In the genomic region with DNA sequence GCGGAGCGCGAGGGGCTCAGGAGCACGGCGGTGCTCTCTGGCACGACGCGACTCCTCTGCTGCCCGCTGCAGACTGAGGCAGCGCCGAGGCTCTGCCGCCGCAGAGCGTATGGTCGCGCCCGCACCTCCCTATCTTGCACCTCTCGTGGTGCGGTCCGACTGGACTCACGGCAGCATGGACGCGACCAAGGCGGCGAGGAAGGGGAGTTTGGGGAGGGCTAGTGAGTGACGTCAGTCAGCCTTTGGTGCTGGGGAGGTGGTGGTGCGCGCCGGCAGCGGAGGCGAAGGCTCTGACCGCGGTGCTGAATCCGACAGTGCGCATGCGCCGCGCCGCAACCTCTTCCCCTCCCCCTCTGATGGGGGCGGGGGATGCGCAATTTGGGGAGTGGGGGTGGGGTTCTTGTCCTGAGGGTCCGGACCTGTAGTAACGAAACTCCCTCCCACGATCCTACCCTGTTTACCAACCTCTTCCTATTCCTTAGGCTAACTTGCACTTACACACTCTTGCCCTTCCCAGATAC, we compare ENCODE assay signal across 8 mouse cellular contexts. TPM values are rescaled to one million over a fixed set of nuclear protein-coding genes. Genes with fewer than 3 reads are reported as not detected.
DNase-seq lines count a peak whose midpoint lies in the region; ATAC-seq and TF ChIP-seq lines count a peak whose summit lies in the region.

TSS of gene Syn1 (minus strand) at position 161 of the 521 bp plus-strand sequence.

- 0 out of 2 replicates have a peak within 1 kb of the TSS, but pooled peaks have one; percentile 16 for H3K9ac ChIP-seq in intestine, embryonic 14.5 days (ENCODE audit: low read length)

- no peaks in the 10 kb centered on the region for H3K27me3 ChIP-seq in intestine, embryonic 14.5 days (replicated peaks; ENCODE audit: control insufficient read depth, insufficient read depth, low read length)

- H3K27ac ChIP-seq in cortical plate, adult 2 months (ENCODE audit: insufficient read depth, low read length): peak within 1 kb of the TSS; percentile 89
- no peak within 1 kb of the TSS for H3K27ac ChIP-seq in intestine, embryonic 14.5 days (ENCODE audit: low read depth)

- H3K4me2 ChIP-seq in intestine, embryonic 14.5 days (ENCODE audit: low read length): peak within 1 kb of the TSS; percentile 64

- H3K36me3 ChIP-seq in intestine, embryonic 14.5 days (ENCODE audit: control insufficient read depth, insufficient read depth, low read length): no peaks in the 10 kb centered on the region

- TF ChIP-seq POLR2A in cortical plate, adult 2 months (IDR thresholded peaks at IDR 0.05; ENCODE audit: extremely low read depth, insufficient read depth, low read length): peak; percentile 57; the same call in 1 of the 2 replicates

- 22% methylated on average over 33 of the region's 44 CpGs for WGBS in intestine, embryonic 14.5 days

- TF ChIP-seq CTCF in cortical plate, adult 2 months (IDR thresholded peaks at IDR 0.05; ENCODE audit: extremely low read depth, insufficient read depth, low read length): no peak

- peak; percentile 93 for ATAC-seq in activated CD4-positive, CD25-positive, alpha-beta regulatory T cell, adult 4 months
- ATAC-seq in intestine, embryonic 14.5 days (replicated peaks; ENCODE audit: low FRiP score, low TSS enrichment, low read depth): peak; percentile 92
- peak; percentile 100 for ATAC-seq in megakaryocyte progenitor cell, adult 5-6 weeks (replicated peaks; ENCODE audit: poor library complexity)

- no peaks in the 10 kb centered on the region; the same call in 1 of the 2 replicates for H3K4me1 ChIP-seq in cortical plate, adult 2 months (ENCODE audit: control insufficient read depth, insufficient read depth, low read length)
- no peaks in the 10 kb centered on the region for H3K4me1 ChIP-seq in intestine, embryonic 14.5 days (replicated peaks; ENCODE audit: control insufficient read depth, insufficient read depth, low read length)

- H3K9me3 ChIP-seq in intestine, embryonic 14.5 days (ENCODE audit: control insufficient read depth, low read length): no peaks in the 10 kb centered on the region

- intact Hi-C loops in left cerebral cortex, postnatal 10 days (cut with DNase I): loop anchor here (10.0 kb wide), 1 partner anchor 96 kb away; no protein-coding TSS in a partner anchor

- peak; percentile 69 for DNase-seq in gastrocnemius, postnatal 25 days
- peak; percentile 78 for DNase-seq in intestine, embryonic 14.5 days (ENCODE audit: low spot score)
- DNase-seq in left cerebral cortex, postnatal 10 days (ENCODE audit: extremely low spot score in 1 of 2, low spot score in 2 of 2): peak; percentile 83 to 91
- DNase-seq in right cerebral cortex, postnatal 10 days (ENCODE audit: low spot score in 2 of 2): peak; percentile 93
- peak; percentile 68 for DNase-seq in urinary bladder, postnatal 14 days (ENCODE audit: low spot score)

- H3K4me3 ChIP-seq in cortical plate, adult 2 months (ENCODE audit: insufficient read depth, low read length): peak within 1 kb of the TSS; percentile 89
- H3K4me3 ChIP-seq in intestine, embryonic 14.5 days (ENCODE audit: low read depth, low read length): peak within 1 kb of the TSS; percentile 36

RNA-seq across cellular contexts. Expression of gene Syn1, which starts in this region (rescaled TPM):
- not detected for polyA plus RNA-seq in activated CD4-positive, CD25-positive, alpha-beta regulatory T cell, adult 4 months (2017; shearing (Covaris generic))
- 295 and 303 TPM in 2 replicates for polyA plus RNA-seq in cortical plate, adult 2 months (2012; rRNA removed)
- under 1 TPM in 1 of 2 experiments, not detected in 1; 0.24 TPM for total RNA-seq in gastrocnemius, postnatal 25 days (2021)
- polyA plus RNA-seq in intestine, embryonic 14.5 days (2014; fragmentation: Nextera tagmentation; extraction: Ambion mirVana): 2.0 and 2.7 TPM in 2 replicates
- 100 to 1,000 TPM; 450 to 457 TPM for total RNA-seq in left cerebral cortex, postnatal 10 days (2021)
- total RNA-seq in megakaryocyte progenitor cell, adult 5-6 weeks (2015): 0.07 TPM in 1 of 2 replicates, not detected in the other
- total RNA-seq in megakaryocyte progenitor cell, adult 5-6 weeks (2017): not detected in 2 replicates

Comparison
In these comparisons a context has a peak if more than half of its experiments do, and no peak if none do; other contexts are left out.
1. RNA of gene Syn1 (total RNA-seq): 450 to 457 TPM in left cerebral cortex, postnatal 10 days; 0.24 TPM in gastrocnemius, postnatal 25 days and 0.07 TPM in megakaryocyte progenitor cell, adult 5-6 weeks; every median in the first group is over 100 times any median in the second.
2. RNA of gene Syn1 (polyA plus RNA-seq): 295 to 303 TPM in cortical plate, adult 2 months; 2.0 to 2.7 TPM in intestine, embryonic 14.5 days and not detected in activated CD4-positive, CD25-positive, alpha-beta regulatory T cell, adult 4 months; every median in the first group is over 10 times any median in the second.
3. Peak in ATAC-seq in activated CD4-positive, CD25-positive, alpha-beta regulatory T cell, adult 4 months; RNA of the gene not detected or under 1 TPM.
4. Peak in DNase-seq in gastrocnemius, postnatal 25 days; RNA of the gene not detected or under 1 TPM.
5. Peak in ATAC-seq in megakaryocyte progenitor cell, adult 5-6 weeks; RNA of the gene not detected or under 1 TPM.
6. Peak in every context shown above with its lines, with median percentiles within 50 percentile points of each other: ATAC-seq and DNase-seq.